Mouse (Mus musculus) left cerebral cortex, adult 9 months (tissue): ENCODE results near the gene 2300009A05Rik.
A peak's percentile ranks its signal among the peaks of the same experiment; 100 is the strongest.

Experiments used
- DNase-seq, 2 experiments: peaks; one replicate each; pipeline ENCODE4 v3.0.0; 2022; ENCODE audit warnings: low spot score in 2 of 2

2300009A05Rik gene

GRCm38 (mm10) chr9:63398611-63399462, at the start of gene 2300009A05Rik:
TSS of gene 2300009A05Rik (minus strand) at chr9:63399246.
- DNase-seq: peak; percentile 84 to 93

- DNase-seq: no peak
These were observed 44.6 kb upstream of the 2300009A05Rik start for GRCm38 (mm10) chr9:63443695-63444094.

- DNase-seq: no peak
These were observed 31.6 kb upstream of the 2300009A05Rik start for GRCm38 (mm10) chr9:63430652-63431051.

- DNase-seq: no peak
These were observed 22.2 kb upstream of the 2300009A05Rik start for GRCm38 (mm10) chr9:63421096-63421736.

- no peak for DNase-seq
These were observed 21.4 kb upstream of the 2300009A05Rik start for GRCm38 (mm10) chr9:63420396-63420795.

- DNase-seq: no peak
These were observed 1.1 kb upstream of the 2300009A05Rik start for GRCm38 (mm10) chr9:63400176-63400575.

- no peak for DNase-seq
These were observed 393 bp upstream of the 2300009A05Rik start for GRCm38 (mm10) chr9:63399463-63399815.

- DNase-seq: peak in 1 of 2 experiments; percentile 47
These were observed 3.4 kb downstream of the 2300009A05Rik start for GRCm38 (mm10) chr9:63395612-63396011.

- no peak for DNase-seq
These were observed 7.7 kb downstream of the 2300009A05Rik start for GRCm38 (mm10) chr9:63391307-63391706.

GRCm38 (mm10) chr9:63382761-63383160, 16.3 kb downstream of the 2300009A05Rik start:
- no peak for DNase-seq

GRCm38 (mm10) chr9:63380326-63380725, 18.7 kb downstream of the 2300009A05Rik start:
- DNase-seq: no peak

- DNase-seq: no peak
These were observed 20.9 kb downstream of the 2300009A05Rik start for GRCm38 (mm10) chr9:63378174-63378573.

GRCm38 (mm10) chr9:63377270-63378142, 21.5 kb downstream of the 2300009A05Rik start, which contains the start of gene Map2k5:
TSS of gene Map2k5 (minus strand) at chr9:63377902.
- peak; percentile 68 to 91 for DNase-seq

- no peak for DNase-seq
These were observed 25.7 kb downstream of the 2300009A05Rik start for GRCm38 (mm10) chr9:63373315-63373714.

GRCm38 (mm10) chr9:63372541-63372940, 26.5 kb downstream of the 2300009A05Rik start:
- DNase-seq: no peak

- DNase-seq: no peak
These were observed 38.6 kb downstream of the 2300009A05Rik start for GRCm38 (mm10) chr9:63360410-63360809.

- DNase-seq: no peak
These were observed 40.0 kb downstream of the 2300009A05Rik start for GRCm38 (mm10) chr9:63359016-63359415.

- DNase-seq: no peak
These were observed 42.3 kb downstream of the 2300009A05Rik start for GRCm38 (mm10) chr9:63356721-63357120.

- DNase-seq: no peak
These were observed 42.8 kb downstream of the 2300009A05Rik start for GRCm38 (mm10) chr9:63356278-63356677.

- no peak for DNase-seq
These were observed 44.9 kb downstream of the 2300009A05Rik start for GRCm38 (mm10) chr9:63354168-63354567.

GRCm38 (mm10) chr9:63350030-63350429, 49.0 kb downstream of the 2300009A05Rik start:
- no peak for DNase-seq

GRCm38 (mm10) chr9:63349241-63349640, 49.8 kb downstream of the 2300009A05Rik start:
- no peak for DNase-seq
